Mouse (Mus musculus) kidney, embryonic 14.5 days (tissue): Measurements from ENCODE around the gene Sorcs1. TPM values are rescaled to one million over a fixed set of nuclear protein-coding genes. Genes with fewer than 3 reads are reported as not detected.

Experiments used
- ATAC-seq: fragments of 200-750 bp; cut with Nextera tagmentation; 2 replicates; pipeline ENCODE4 v1.8.0; 2017; ENCODE audit warnings: moderate number of reproducible peaks, mild to moderate bottlenecking, moderate TSS enrichment, moderate library complexity; ENCODE audit not compliant: low FRiP score, low TSS enrichment
- H3K27ac ChIP-seq: fragments of 300-500 bp; sonication (generic); 2 replicates; pipeline ENCODE4 v1.5.1; 2014; ENCODE audit warnings: low read depth, mild to moderate bottlenecking, low read length, moderate library complexity, mixed read lengths
- H3K27me3 ChIP-seq: fragments of 300-500 bp; sonication (generic); 2 replicates; pipeline ENCODE4 v1.6.1; 2014; ENCODE audit warnings: mild to moderate bottlenecking, low read length; ENCODE audit not compliant: control insufficient read depth, insufficient read depth
- H3K36me3 ChIP-seq: fragments of 300-500 bp; sonication (generic); 2 replicates; pipeline ENCODE4 v1.6.1; 2014; ENCODE audit warnings: low read length, mixed read lengths; ENCODE audit not compliant: control insufficient read depth, insufficient read depth
- H3K4me1 ChIP-seq: fragments of 300-500 bp; sonication (generic); 2 replicates; pipeline ENCODE4 v1.6.1; 2014; ENCODE audit warnings: low read length, mixed read lengths; ENCODE audit not compliant: control insufficient read depth, insufficient read depth
- H3K4me2 ChIP-seq: fragments of 300-500 bp; sonication (generic); replicated peaks from 2 replicates; pipeline ENCODE4 v1.6.1; 2014; ENCODE audit warnings: low read depth, mild to moderate bottlenecking, low read length
- H3K4me3 ChIP-seq: fragments of 300-500 bp; sonication (generic); 2 replicates; pipeline ENCODE4 v1.5.1; 2014; ENCODE audit warnings: mild to moderate bottlenecking, low read length
- H3K9ac ChIP-seq: fragments of 300-500 bp; sonication (generic); 2 replicates; pipeline ENCODE4 v1.6.1; 2014; ENCODE audit warnings: low read depth, mild to moderate bottlenecking, low read length, moderate library complexity
- H3K9me3 ChIP-seq: fragments of 300-500 bp; sonication (generic); 2 replicates; pipeline ENCODE4 v1.6.1; 2016; ENCODE audit warnings: low read length; ENCODE audit not compliant: control insufficient read depth
- WGBS: fragments of 180-500 bp; shearing (Covaris S2); extraction: QIAGEN DNeasy Blood & Tissue Kit; methylation state at CpG from one replicate; pipeline ENCODE4 v1.1.7; 2014; 5-methylcytosine and 5-hydroxymethylcytosine counted together
- polyA plus RNA-seq: library from polyadenylated mRNA; unstranded; fragments of >200 nt; fragmentation: Nextera tagmentation; extraction: Ambion mirVana; gene quantifications from 2 replicates; pipeline ENCODE4 v1.2.1, GENCODE M21; 2014

Gene Sorcs1
- polyA plus RNA-seq, 1 experiment from 2014 or later: 2.5 TPM

DNA sequence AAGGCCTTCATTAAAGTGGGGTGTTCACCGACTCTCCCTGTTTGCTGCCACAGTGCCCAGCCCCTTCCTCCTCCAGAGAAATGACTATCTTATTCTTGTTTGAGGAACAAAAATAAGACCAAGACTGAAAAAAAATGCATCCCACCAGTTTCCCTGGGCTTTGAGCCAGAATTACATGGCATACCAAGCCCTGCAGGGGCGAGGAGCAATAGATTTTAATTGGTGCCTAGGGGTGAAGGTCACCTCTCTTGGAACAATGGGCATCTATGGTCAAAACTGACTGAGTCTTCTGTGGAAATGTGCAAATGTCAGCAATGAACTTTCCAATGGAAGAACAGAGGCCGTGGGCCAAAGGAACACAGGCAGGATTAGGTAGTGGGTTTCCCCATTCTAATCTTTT is 312.0 kb downstream of the Sorcs1 start:
- H3K4me1 ChIP-seq: no peaks in the 10 kb centered on the region
- H3K9me3 ChIP-seq: no peaks in the 10 kb centered on the region
- no peak overlapping the region for H3K4me2 ChIP-seq
- WGBS: 72% methylated on average over 3 of the region's 3 CpGs
- H3K27me3 ChIP-seq: no peaks in the 10 kb centered on the region
- ATAC-seq: no peak
- no peak overlapping the region for H3K27ac ChIP-seq
- no peak overlapping the region for H3K9ac ChIP-seq
- H3K36me3 ChIP-seq: no peaks in the 10 kb centered on the region
- no peak overlapping the region for H3K4me3 ChIP-seq

DNA sequence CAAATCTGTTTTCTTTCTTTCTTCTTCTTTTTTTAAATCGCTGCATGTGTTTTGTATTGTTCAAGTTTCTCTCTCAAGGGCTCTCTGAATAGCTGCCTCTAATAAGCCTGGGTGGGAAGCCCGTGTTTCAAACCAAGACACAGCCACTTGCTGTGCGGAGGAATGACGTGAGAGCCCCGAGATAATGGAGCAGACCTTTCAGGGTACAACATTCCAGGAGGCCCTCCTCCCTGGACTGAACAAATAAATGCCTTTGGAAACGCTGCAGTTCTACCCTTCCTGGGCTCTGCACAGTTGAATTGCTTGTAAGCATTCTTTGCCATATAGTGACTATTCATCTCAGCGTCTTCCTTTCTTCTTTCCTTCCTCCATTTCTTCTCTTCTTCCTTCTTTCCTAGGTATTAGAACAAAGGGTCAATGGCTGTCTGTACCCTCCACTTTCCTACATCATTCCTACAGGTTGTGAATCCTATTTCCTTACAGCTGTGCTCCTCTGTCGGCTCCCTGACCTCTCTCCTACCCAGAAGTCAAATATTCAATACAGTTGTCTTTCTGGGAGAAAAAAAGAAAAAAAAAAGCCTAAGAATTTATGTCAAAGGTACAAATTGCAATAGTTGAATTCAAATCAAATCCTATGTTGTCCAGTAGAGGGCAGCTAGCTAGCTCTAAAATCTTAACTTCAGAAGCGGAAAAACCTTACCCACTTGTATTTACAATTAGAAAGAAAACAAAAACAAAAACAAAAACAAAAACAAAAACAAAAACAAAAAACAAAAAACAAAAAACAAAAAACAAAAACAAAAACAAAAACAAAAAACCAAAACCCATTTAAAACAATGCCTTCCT is 315.6 kb downstream of the Sorcs1 start:
- Histone ChIP-seq H3K9ac (no peak overlapping the region), H3K4me2 (no peak overlapping the region), H3K9me3 (no peaks in the 10 kb centered on the region), H3K27me3 (no peaks in the 10 kb centered on the region), H3K27ac (no peak overlapping the region), H3K4me1 (no peaks in the 10 kb centered on the region), H3K36me3 (no peaks in the 10 kb centered on the region), H3K4me3 (no peak overlapping the region)
- 62% methylated on average over 9 of the region's 9 CpGs for WGBS
- ATAC-seq: no peak

DNA sequence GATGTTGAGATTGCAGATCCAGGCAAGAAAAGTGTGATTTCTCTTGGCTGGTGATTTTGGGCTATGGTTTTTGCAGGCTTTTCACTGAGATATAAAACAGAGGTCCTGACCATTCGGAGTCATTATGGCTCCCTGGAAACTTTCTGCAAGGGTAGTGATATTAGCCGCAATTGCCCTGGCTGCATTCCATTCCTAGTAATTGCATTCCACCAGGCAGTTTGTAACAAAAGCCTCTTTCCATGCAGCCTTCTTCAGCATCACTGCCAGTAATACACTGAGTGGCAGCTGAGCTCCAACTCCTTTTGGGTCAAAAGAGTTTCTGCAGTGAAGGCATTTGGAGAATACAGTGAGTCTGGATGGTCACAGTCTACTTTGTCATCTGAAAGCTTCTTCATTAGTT is 319.9 kb downstream of the Sorcs1 start:
- H3K4me2 ChIP-seq: no peak overlapping the region
- no peaks in the 10 kb centered on the region for H3K36me3 ChIP-seq
- H3K4me3 ChIP-seq: no peak overlapping the region
- no peaks in the 10 kb centered on the region for H3K27me3 ChIP-seq
- no peak overlapping the region for H3K9ac ChIP-seq
- H3K4me1 ChIP-seq: no peaks in the 10 kb centered on the region
- H3K27ac ChIP-seq: no peak overlapping the region
- ATAC-seq: no peak
- WGBS: 21% methylated on average over 2 of the region's 2 CpGs
- no peaks in the 10 kb centered on the region for H3K9me3 ChIP-seq

DNA sequence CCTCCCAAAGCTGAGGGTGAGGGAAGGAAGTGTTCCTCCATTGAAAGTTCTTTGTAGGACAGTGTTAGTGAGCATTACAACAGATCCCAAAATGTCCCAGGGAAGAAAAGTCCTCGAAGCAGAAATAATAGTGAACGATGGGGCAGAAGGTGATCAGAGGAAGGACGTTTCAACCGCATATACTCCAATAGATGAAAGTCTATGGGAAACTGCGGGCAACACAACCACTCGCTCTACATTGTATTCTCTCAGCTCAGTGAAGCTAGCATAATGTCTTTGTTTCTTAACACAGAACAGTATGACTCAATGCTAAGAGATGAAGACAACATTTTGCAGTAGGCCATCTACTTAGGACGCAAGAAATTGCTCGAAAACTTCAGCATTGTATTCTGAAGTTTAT is 339.2 kb downstream of the Sorcs1 start:
- H3K4me3 ChIP-seq: no peak overlapping the region
- H3K27me3 ChIP-seq: no peaks in the 10 kb centered on the region
- no peaks in the 10 kb centered on the region for H3K4me1 ChIP-seq
- H3K9ac ChIP-seq: no peak overlapping the region
- H3K27ac ChIP-seq: no peak overlapping the region
- no peaks in the 10 kb centered on the region for H3K36me3 ChIP-seq
- no peaks in the 10 kb centered on the region for H3K9me3 ChIP-seq
- no peak for ATAC-seq
- 91% methylated on average over 8 of the region's 8 CpGs for WGBS
- H3K4me2 ChIP-seq: no peak overlapping the region

DNA sequence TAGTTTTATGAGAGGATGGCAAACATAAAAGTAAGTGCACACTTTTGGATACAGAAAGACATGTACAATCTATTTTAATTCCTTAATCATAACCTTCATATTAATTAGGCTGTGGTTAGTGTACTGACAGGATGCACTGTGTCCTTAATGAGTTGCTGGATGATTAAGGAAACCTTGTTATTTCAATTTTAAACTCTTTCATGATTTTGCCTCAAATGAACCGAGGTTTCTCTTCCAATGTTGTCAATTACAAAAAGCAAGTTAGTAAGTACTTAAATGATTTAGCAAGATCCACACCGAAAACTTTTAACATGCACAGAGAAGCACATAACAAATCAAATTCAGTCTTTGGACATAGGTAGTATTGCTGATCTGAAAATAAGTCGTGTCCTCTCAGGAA is 341.7 kb downstream of the Sorcs1 start:
- Histone ChIP-seq H3K36me3 (no peaks in the 10 kb centered on the region), H3K27ac (no peak overlapping the region), H3K4me1 (no peaks in the 10 kb centered on the region), H3K4me3 (no peak overlapping the region), H3K9me3 (no peaks in the 10 kb centered on the region), H3K4me2 (no peak overlapping the region), H3K27me3 (no peaks in the 10 kb centered on the region), H3K9ac (no peak overlapping the region)
- WGBS: 84% methylated on average over 3 of the region's 3 CpGs
- no peak for ATAC-seq

DNA sequence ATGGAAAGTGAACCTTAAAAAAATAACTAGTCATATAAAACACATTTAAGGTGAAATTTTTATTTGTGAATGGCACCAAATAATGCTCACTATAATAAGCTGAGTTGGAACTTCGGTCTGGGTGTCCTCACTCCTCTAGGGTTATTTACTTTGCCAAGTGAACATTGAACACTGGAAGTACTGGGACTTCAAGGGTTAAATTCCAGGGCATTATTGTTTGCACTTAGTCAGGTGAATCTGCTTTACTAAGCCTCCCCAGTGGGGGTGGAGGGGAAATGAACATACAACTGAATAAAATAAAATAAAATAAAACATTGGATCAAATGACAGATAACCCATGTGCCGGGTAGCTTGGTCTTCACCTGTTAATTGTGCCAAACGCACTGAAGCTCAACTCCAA is 347.3 kb downstream of the Sorcs1 start:
- 58% methylated on average over 3 of the region's 3 CpGs for WGBS
- no peak overlapping the region for H3K9ac ChIP-seq
- H3K4me2 ChIP-seq: no peak overlapping the region
- no peaks in the 10 kb centered on the region for H3K27me3 ChIP-seq
- H3K9me3 ChIP-seq: no peaks in the 10 kb centered on the region
- no peak overlapping the region for H3K27ac ChIP-seq
- H3K4me1 ChIP-seq: no peaks in the 10 kb centered on the region
- no peaks in the 10 kb centered on the region for H3K36me3 ChIP-seq
- no peak overlapping the region for H3K4me3 ChIP-seq
- no peak for ATAC-seq

DNA sequence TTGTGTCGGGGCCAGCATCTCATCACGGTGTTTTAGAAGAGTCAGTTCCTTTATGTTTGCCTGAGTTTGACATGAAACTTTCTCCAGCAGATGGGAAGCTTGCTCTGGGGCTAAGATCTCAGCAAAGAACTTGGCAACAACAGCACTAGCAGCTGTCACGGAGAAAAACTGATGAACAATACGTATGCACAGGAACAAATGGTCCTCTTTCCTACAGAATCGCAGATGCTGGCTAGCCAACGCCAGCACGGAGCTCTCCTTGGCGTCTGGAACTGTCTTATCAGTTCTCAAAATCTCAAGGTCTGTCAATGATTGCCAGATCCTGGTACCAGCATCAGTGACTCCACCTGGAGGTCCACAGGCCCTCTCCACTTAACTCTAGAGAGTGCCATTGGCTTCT is 350.6 kb downstream of the Sorcs1 start:
- 63% methylated on average over 8 of the region's 8 CpGs for WGBS
- Histone ChIP-seq H3K4me3 (no peak overlapping the region), H3K4me2 (no peak overlapping the region), H3K27ac (no peak overlapping the region), H3K9ac (no peak overlapping the region), H3K4me1 (no peaks in the 10 kb centered on the region), H3K36me3 (no peaks in the 10 kb centered on the region), H3K27me3 (no peaks in the 10 kb centered on the region), H3K9me3 (no peaks in the 10 kb centered on the region)
- no peak for ATAC-seq

DNA sequence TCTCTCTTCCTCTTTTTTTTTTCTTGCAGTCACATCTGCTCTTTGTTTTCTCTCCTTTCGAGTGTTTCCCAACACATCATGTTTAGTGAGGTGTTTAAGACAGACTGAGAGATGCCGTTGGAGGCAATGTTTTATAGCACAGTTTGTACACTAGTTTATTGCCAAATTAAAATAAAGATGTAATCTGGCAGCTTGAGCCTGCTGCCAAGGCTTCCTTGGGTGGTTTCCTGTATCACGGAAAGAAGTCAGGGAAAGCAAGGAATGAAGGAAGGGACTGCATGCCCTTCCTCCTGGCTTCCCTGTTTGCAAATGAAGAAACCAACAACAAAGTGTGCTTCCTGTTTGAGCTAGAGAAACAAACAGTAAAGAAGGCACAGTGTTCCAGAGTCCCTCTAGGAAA is 352.3 kb downstream of the Sorcs1 start:
- no peak overlapping the region for H3K4me3 ChIP-seq
- 47% methylated on average over 3 of the region's 3 CpGs for WGBS
- no peak for ATAC-seq
- H3K9me3 ChIP-seq: no peaks in the 10 kb centered on the region
- H3K27me3 ChIP-seq: no peaks in the 10 kb centered on the region
- no peak overlapping the region for H3K9ac ChIP-seq
- no peaks in the 10 kb centered on the region for H3K4me1 ChIP-seq
- no peak overlapping the region for H3K27ac ChIP-seq
- no peaks in the 10 kb centered on the region for H3K36me3 ChIP-seq
- no peak overlapping the region for H3K4me2 ChIP-seq

DNA sequence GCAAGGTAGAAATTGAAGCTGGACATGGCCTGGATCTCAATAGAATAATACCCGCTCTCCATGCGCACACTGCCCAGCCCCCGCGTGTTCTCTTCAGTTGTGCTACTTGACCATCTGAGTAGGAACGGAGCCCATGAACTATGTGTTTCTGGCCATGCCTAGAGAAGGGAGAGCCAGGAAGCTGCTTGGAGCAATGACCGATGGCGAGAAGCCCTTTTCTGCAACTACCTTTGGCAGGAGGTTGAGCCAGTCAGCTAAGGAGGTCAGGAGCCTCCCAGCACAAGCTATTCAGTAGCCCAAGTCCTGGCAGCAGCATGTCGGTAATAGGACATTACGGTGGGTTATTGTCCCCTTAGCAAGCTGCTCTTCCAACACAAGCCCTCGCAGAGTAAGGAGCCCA is 352.8 kb downstream of the Sorcs1 start:
- 92% methylated on average over 10 of the region's 10 CpGs for WGBS
- no peak overlapping the region for H3K27ac ChIP-seq
- H3K4me1 ChIP-seq: no peaks in the 10 kb centered on the region
- no peak overlapping the region for H3K4me3 ChIP-seq
- ATAC-seq: no peak
- no peaks in the 10 kb centered on the region for H3K27me3 ChIP-seq
- H3K9ac ChIP-seq: no peak overlapping the region
- H3K4me2 ChIP-seq: no peak overlapping the region
- no peaks in the 10 kb centered on the region for H3K9me3 ChIP-seq
- H3K36me3 ChIP-seq: no peaks in the 10 kb centered on the region
